Mouse (Mus musculus): ENCODE data around the gene Gm44503. TPM values are rescaled to one million over a fixed set of nuclear protein-coding genes. Genes with fewer than 3 reads are reported as not detected.

Gene Gm44503
- polyA plus RNA-seq, 1 experiment from 2014 or later: not detected

GRCm38 (mm10) chr9:73008384-73008783, 49.7 kb downstream of the Gm44503 start:
- no peak overlapping the region for H3K4me3 ChIP-seq
- H3K4me1 ChIP-seq (replicated peaks): no peaks in the 10 kb centered on the region
- H3K27me3 ChIP-seq (ENCODE audit: insufficient read depth, poor library complexity, severe bottlenecking): no peaks in the 10 kb centered on the region
- H3K9me3 ChIP-seq: no peaks in the 10 kb centered on the region
- 75% methylated on average over 3 of the region's 3 CpGs for WGBS
- DNase-seq (ENCODE audit: low spot score): no peak
- peaks cover 44% of the 10 kb centered on the region for H3K36me3 ChIP-seq
- no peak overlapping the region for H3K27ac ChIP-seq

GRCm38 (mm10) chr9:73012629-73013028, 54.0 kb downstream of the Gm44503 start:
- H3K36me3 ChIP-seq: peaks cover 71% of the 10 kb centered on the region
- WGBS: 89% methylated on average over 4 of the region's 4 CpGs
- no peak overlapping the region for H3K27ac ChIP-seq
- H3K4me1 ChIP-seq (replicated peaks): no peaks in the 10 kb centered on the region
- H3K27me3 ChIP-seq (ENCODE audit: insufficient read depth, poor library complexity, severe bottlenecking): no peaks in the 10 kb centered on the region
- H3K9me3 ChIP-seq: no peaks in the 10 kb centered on the region
- no peak for DNase-seq (ENCODE audit: low spot score)
- H3K4me3 ChIP-seq: no peak overlapping the region

GRCm38 (mm10) chr9:73014724-73015123, 56.1 kb downstream of the Gm44503 start:
- Histone ChIP-seq H3K36me3 (peaks cover 92% of the 10 kb centered on the region), H3K4me1 (replicated peaks) (no peaks in the 10 kb centered on the region), H3K4me3 (no peak overlapping the region), H3K27ac (no peak overlapping the region), H3K27me3 (ENCODE audit: insufficient read depth, poor library complexity, severe bottlenecking) (no peaks in the 10 kb centered on the region), H3K9me3 (no peaks in the 10 kb centered on the region)
- DNase-seq (ENCODE audit: low spot score): no peak
- WGBS: 91% methylated on average over 13 of the region's 13 CpGs

GRCm38 (mm10) chr9:73019841-73020240, 61.2 kb downstream of the Gm44503 start:
- Histone ChIP-seq H3K4me3 (no peak overlapping the region), H3K36me3 (peaks cover 76% of the 10 kb centered on the region), H3K27ac (no peak overlapping the region), H3K27me3 (ENCODE audit: insufficient read depth, poor library complexity, severe bottlenecking) (no peaks in the 10 kb centered on the region), H3K9me3 (no peaks in the 10 kb centered on the region), H3K4me1 (replicated peaks) (no peaks in the 10 kb centered on the region)
- 93% methylated on average over 10 of the region's 10 CpGs for WGBS
- DNase-seq (ENCODE audit: low spot score): no peak

GRCm38 (mm10) chr9:73020566-73021097, 62.0 kb downstream of the Gm44503 start:
- Histone ChIP-seq H3K36me3 (peaks cover 68% of the 10 kb centered on the region), H3K9me3 (no peaks in the 10 kb centered on the region), H3K4me1 (replicated peaks) (peaks cover under 1% of the 10 kb centered on the region; the same call in 1 of the 2 replicates), H3K27ac (no peak overlapping the region), H3K4me3 (no peak overlapping the region), H3K27me3 (ENCODE audit: insufficient read depth, poor library complexity, severe bottlenecking) (no peaks in the 10 kb centered on the region)
- 92% methylated on average over 5 of the region's 5 CpGs for WGBS
- no peak for DNase-seq (ENCODE audit: low spot score)

- Histone ChIP-seq H3K9me3 (no peaks in the 10 kb centered on the region), H3K4me1 (replicated peaks) (peaks cover 10% of the 10 kb centered on the region), H3K4me3 (peak overlapping the region; percentile 26), H3K27ac (peak overlapping the region; percentile 62), H3K36me3 (peaks cover 50% of the 10 kb centered on the region), H3K27me3 (ENCODE audit: insufficient read depth, poor library complexity, severe bottlenecking) (no peaks in the 10 kb centered on the region)
- DNase-seq (ENCODE audit: low spot score): peak; percentile 32
- WGBS: 18% methylated on average over 17 of the region's 17 CpGs
Measured at GRCm38 (mm10) chr9:73025818-73026636, 67.4 kb downstream of the Gm44503 start.

GRCm38 (mm10) chr9:73030443-73030842, 71.8 kb downstream of the Gm44503 start:
- Histone ChIP-seq H3K4me1 (replicated peaks) (peaks cover 10% of the 10 kb centered on the region), H3K9me3 (no peaks in the 10 kb centered on the region), H3K27me3 (ENCODE audit: insufficient read depth, poor library complexity, severe bottlenecking) (no peaks in the 10 kb centered on the region), H3K4me3 (no peak overlapping the region), H3K36me3 (peaks cover 73% of the 10 kb centered on the region), H3K27ac (no peak overlapping the region)
- 95% methylated on average over 1 of the region's 1 CpGs for WGBS
- no peak for DNase-seq (ENCODE audit: low spot score)

- 68% methylated on average over 4 of the region's 4 CpGs for WGBS
Measured at GRCm38 (mm10) chr9:73031421-73031820, 72.8 kb downstream of the Gm44503 start.

GRCm38 (mm10) chr9:73033406-73033805, 74.8 kb downstream of the Gm44503 start:
- Histone ChIP-seq H3K9me3 (no peaks in the 10 kb centered on the region), H3K4me3 (no peak overlapping the region), H3K27me3 (ENCODE audit: insufficient read depth, poor library complexity, severe bottlenecking) (no peaks in the 10 kb centered on the region), H3K36me3 (peaks cover 71% of the 10 kb centered on the region), H3K27ac (no peak overlapping the region), H3K4me1 (replicated peaks) (no peaks in the 10 kb centered on the region)
- 96% methylated on average over 1 of the region's 1 CpGs for WGBS
- no peak for DNase-seq (ENCODE audit: low spot score)

More at GRCm38 (mm10) chr9:73031421-73031820, 72.8 kb downstream of the Gm44503 start:
- DNase-seq (ENCODE audit: low spot score): no peak
- Histone ChIP-seq H3K27me3 (ENCODE audit: insufficient read depth, poor library complexity, severe bottlenecking) (no peaks in the 10 kb centered on the region), H3K36me3 (peaks cover 80% of the 10 kb centered on the region), H3K4me1 (replicated peaks) (peaks cover 2% of the 10 kb centered on the region), H3K9me3 (no peaks in the 10 kb centered on the region), H3K27ac (no peak overlapping the region), H3K4me3 (no peak overlapping the region)

GRCm38 (mm10) chr9:73039222-73039945, 80.7 kb downstream of the Gm44503 start:
- WGBS: under 1% methylated on average over 49 of the region's 49 CpGs
- H3K4me1 ChIP-seq (replicated peaks): peaks cover 17% of the 10 kb centered on the region

GRCm38 (mm10) chr9:73040080-73040479, 81.4 kb downstream of the Gm44503 start, which contains the start of gene Pigb:
Gene Pigb, minus strand, starts transcription at chr9:73040378.
- DNase-seq (ENCODE audit: low spot score): no peak
- H3K4me3 ChIP-seq: peak within 1 kb of the TSS; percentile 86
- peaks cover 9% of the 10 kb centered on the region; the same call in 1 of the 2 replicates for H3K36me3 ChIP-seq
- H3K27ac ChIP-seq: peak within 1 kb of the TSS; percentile 92
- 37% methylated on average over 6 of the region's 6 CpGs for WGBS
- peaks cover 7% of the 10 kb centered on the region for H3K27me3 ChIP-seq (ENCODE audit: insufficient read depth, poor library complexity, severe bottlenecking)
- H3K9me3 ChIP-seq: no peaks in the 10 kb centered on the region
- peaks cover 24% of the 10 kb centered on the region for H3K4me1 ChIP-seq (replicated peaks)

More at GRCm38 (mm10) chr9:73039222-73039945, 80.7 kb downstream of the Gm44503 start:
- H3K9me3 ChIP-seq: no peaks in the 10 kb centered on the region
- peak; percentile 93 for DNase-seq (ENCODE audit: low spot score)
- H3K27ac ChIP-seq: peak overlapping the region; percentile 92
- peaks cover 16% of the 10 kb centered on the region for H3K36me3 ChIP-seq
- H3K27me3 ChIP-seq (ENCODE audit: insufficient read depth, poor library complexity, severe bottlenecking): no peaks in the 10 kb centered on the region
- peak overlapping the region; percentile 86 for H3K4me3 ChIP-seq

GRCm38 (mm10) chr9:73044146-73045079, 85.8 kb downstream of the Gm44503 start, which contains the start of gene Rab27a:
Gene Rab27a, plus strand, starts transcription at chr9:73044854.
- Histone ChIP-seq H3K4me3 (peak within 1 kb of the TSS; percentile 59), H3K4me1 (replicated peaks) (peaks cover 27% of the 10 kb centered on the region), H3K27ac (peak within 1 kb of the TSS; percentile 57), H3K36me3 (no peaks in the 10 kb centered on the region), H3K27me3 (ENCODE audit: insufficient read depth, poor library complexity, severe bottlenecking) (peaks cover 16% of the 10 kb centered on the region), H3K9me3 (no peaks in the 10 kb centered on the region)
- peak; percentile 82 for DNase-seq (ENCODE audit: low spot score)
- WGBS: 1% methylated on average over 41 of the region's 41 CpGs
